Mouse (Mus musculus) CH12.LX (cell line): ENCODE results near the gene Slc6a11. TPM values are rescaled to one million over a fixed set of nuclear protein-coding genes. Genes with fewer than 3 reads are reported as not detected.

ENCODE experiments used
- DNase-seq: peaks from one replicate; pipeline ENCODE4 v3.0.0-alpha.2; 2013; ENCODE audit errors: extremely low read depth
- H3K27ac ChIP-seq: 2 replicates; pipeline ENCODE4 v1.5.1; 2012; ENCODE audit warnings: low read depth, mild to moderate bottlenecking, control low read depth, moderate library complexity; ENCODE audit not compliant: insufficient read depth
- H3K27me3 ChIP-seq: replicated peaks from 2 replicates; pipeline ENCODE3; 2012; ENCODE audit warnings: inconsistent platforms
- H3K36me3 ChIP-seq, 2 experiments: replicated peaks in 1 of 2; 2 replicates each; pipeline versions ENCODE3 to v1.6.1; 2012; ENCODE audit warnings: inconsistent platforms in 1 of 2, low read length in 1 of 2, mild to moderate bottlenecking in 1 of 2, mixed read lengths in 1 of 2, moderate library complexity in 1 of 2; ENCODE audit not compliant: control insufficient read depth in 1 of 2, insufficient read depth in 1 of 2
- H3K4me1 ChIP-seq, 2 experiments: 2 replicates each; pipeline ENCODE4 v1.6.1; 2012; ENCODE audit warnings: inconsistent platforms in 1 of 2, moderate library complexity in 1 of 2; ENCODE audit not compliant: insufficient read depth in 2 of 2, control insufficient read depth in 1 of 2
- H3K4me2 ChIP-seq: 2 replicates; pipeline ENCODE4 v1.6.1; 2012; ENCODE audit warnings: low read depth, mild to moderate bottlenecking, control low read depth; ENCODE audit not compliant: poor library complexity, insufficient read depth, severe bottlenecking
- H3K4me3 ChIP-seq, 3 experiments: fragments of 150-350 bp in 1 of 3; sonication (generic) in 1 of 3; replicated peaks in 1 of 3; 2 replicates each; pipeline versions ENCODE3 to v1.5.1; 2011 to 2012; ENCODE audit warnings: low read depth in 2 of 3, low read length in 2 of 3, mild to moderate bottlenecking in 2 of 3, moderate library complexity in 2 of 3, control low read depth in 1 of 3, improper control_type of control experiment in 1 of 3, inconsistent platforms in 1 of 3, mixed read lengths in 1 of 3; ENCODE audit not compliant: poor library complexity in 1 of 3
- H3K79me2 ChIP-seq: replicated peaks from 2 replicates; pipeline ENCODE4 v1.6.1; 2012; ENCODE audit warnings: mild to moderate bottlenecking, moderate library complexity; ENCODE audit not compliant: control insufficient read depth, poor library complexity, insufficient read depth, severe bottlenecking; ENCODE audit errors: extremely low read depth
- H3K9ac ChIP-seq: 2 replicates; pipeline ENCODE4 v1.6.1; 2012; ENCODE audit warnings: low read depth, mild to moderate bottlenecking, control low read depth, moderate library complexity; ENCODE audit not compliant: insufficient read depth
- H3K9me3 ChIP-seq: replicated peaks from 2 replicates; pipeline ENCODE3; 2012; ENCODE audit warnings: low read length, inconsistent platforms, mixed read lengths
- CHD1 ChIP-seq: IDR thresholded peaks from 2 replicates; pipeline ENCODE4 v1.6.1; 2012; ENCODE audit warnings: low read depth, low read length, improper control_type of control experiment, inconsistent platforms
- CHD2 ChIP-seq: IDR thresholded peaks from 2 replicates; pipeline ENCODE4 v1.6.1; 2011; ENCODE audit warnings: low read length, improper control_type of control experiment
- E2F4 ChIP-seq: IDR thresholded peaks from 2 replicates; pipeline ENCODE4 v1.6.1; 2011; ENCODE audit warnings: low read depth, low read length, improper control_type of control experiment; ENCODE audit not compliant: insufficient replicate concordance
- ELF1 ChIP-seq: IDR thresholded peaks from 2 replicates; pipeline ENCODE4 v1.6.1; 2014; ENCODE audit warnings: low read depth, mild to moderate bottlenecking, inconsistent platforms, low read length, improper control_type of control experiment
- ETS1 ChIP-seq: conservative IDR thresholded peaks from 2 replicates; pipeline ENCODE4 v1.6.1; 2012; ENCODE audit warnings: low read depth, mild to moderate bottlenecking, inconsistent platforms, low read length, improper control_type of control experiment, moderate library complexity
- IRF4 ChIP-seq: IDR thresholded peaks from 2 replicates; pipeline ENCODE4 v1.6.1; 2014; ENCODE audit warnings: low read depth, mild to moderate bottlenecking, inconsistent platforms, low read length, improper control_type of control experiment
- JUN ChIP-seq: IDR thresholded peaks from 2 replicates; pipeline ENCODE4 v1.6.1; 2011; ENCODE audit warnings: low read depth, mild to moderate bottlenecking, low read length, improper control_type of control experiment, moderate library complexity; ENCODE audit not compliant: insufficient read depth
- MAX ChIP-seq: IDR thresholded peaks from 2 replicates; pipeline ENCODE4 v1.6.1; 2011; ENCODE audit warnings: low read length, improper control_type of control experiment
- MEF2A ChIP-seq: IDR thresholded peaks from 2 replicates; pipeline ENCODE4 v1.6.1; 2014; ENCODE audit warnings: low read depth, mild to moderate bottlenecking, inconsistent platforms, low read length, improper control_type of control experiment, borderline replicate concordance
- NELFE ChIP-seq: IDR thresholded peaks from 2 replicates; pipeline ENCODE4 v1.6.1; 2011; ENCODE audit warnings: low read depth, low read length, improper control_type of control experiment
- NRF1 ChIP-seq: IDR thresholded peaks from 2 replicates; pipeline ENCODE4 v1.6.1; 2014; ENCODE audit warnings: low read depth, mild to moderate bottlenecking, inconsistent platforms, low read length, improper control_type of control experiment, moderate library complexity
- PAX5 ChIP-seq: IDR thresholded peaks from 2 replicates; pipeline ENCODE4 v1.6.1; 2012; ENCODE audit warnings: low read length, inconsistent platforms, mixed read lengths
- POLR2AphosphoS2 ChIP-seq: IDR thresholded peaks from 2 replicates; pipeline ENCODE4 v1.6.1; 2011; ENCODE audit warnings: low read depth, low read length, improper control_type of control experiment
- RAD21 ChIP-seq: IDR thresholded peaks from 2 replicates; pipeline ENCODE4 v1.6.1; 2011; ENCODE audit warnings: low read depth, mild to moderate bottlenecking, low read length, improper control_type of control experiment, moderate library complexity
- SMC3 ChIP-seq: IDR thresholded peaks from 2 replicates; pipeline ENCODE4 v1.6.1; 2011; ENCODE audit warnings: low read depth, low read length, improper control_type of control experiment
- UBTF ChIP-seq: IDR thresholded peaks from 2 replicates; pipeline ENCODE4 v1.6.1; 2012; ENCODE audit warnings: low read depth, mild to moderate bottlenecking, inconsistent platforms, low read length, improper control_type of control experiment, moderate library complexity
- USF1 ChIP-seq: IDR thresholded peaks from 2 replicates; pipeline ENCODE4 v1.6.1; 2014; ENCODE audit warnings: low read depth, mild to moderate bottlenecking, inconsistent platforms, low read length, improper control_type of control experiment
- ZC3H11A ChIP-seq: IDR thresholded peaks from 2 replicates; pipeline ENCODE4 v1.6.1; 2012; ENCODE audit warnings: low read depth, mild to moderate bottlenecking, inconsistent platforms, low read length, improper control_type of control experiment
- ZKSCAN1 ChIP-seq: IDR thresholded peaks from 2 replicates; pipeline ENCODE4 v1.6.1; 2012; ENCODE audit warnings: low read depth, inconsistent platforms, low read length, improper control_type of control experiment, borderline replicate concordance
- ZMIZ1 ChIP-seq: IDR thresholded peaks from 2 replicates; pipeline ENCODE4 v1.6.1; 2012; ENCODE audit warnings: low read depth, mild to moderate bottlenecking, inconsistent platforms, low read length, improper control_type of control experiment
- ZNF384 ChIP-seq: IDR thresholded peaks from 2 replicates; pipeline ENCODE4 v1.6.1; 2012; ENCODE audit warnings: low read depth, low read length, improper control_type of control experiment, inconsistent platforms
- dilution Hi-C: fragments of 300-500 bp; cut with MboI; formaldehyde crosslinking; loops from 2 replicates; pipeline ENCODE4 v1.14.3; 2020; ENCODE audit warnings: low sequenced_read_pairs; ENCODE audit not compliant: extremely low pct_unique_long_range_greater_than_20kb, extremely low pct_ligation_motif_present
- in situ Hi-C: fragments of 300-500 bp; cut with MboI; formaldehyde crosslinking; loops from 3 replicates; pipeline ENCODE4 v1.14.3; 2019; ENCODE audit warnings: low sequenced_read_pairs, low pct_ligation_motif_present, low pct_unique_long_range_greater_than_20kb, mixed read lengths
- polyA plus RNA-seq: library from polyadenylated mRNA; unstranded; fragments of >175 nt; gene quantifications from 2 replicates; pipeline ENCODE4 v1.2.1, GENCODE M21; 2012; ENCODE audit warnings: low read depth; ENCODE audit not compliant: insufficient read length
- total RNA-seq, 2 experiments: library from RNA; depleted of rRNA; stranded (reverse); fragments of 300-350 nt in 1 of 2; fragments of >200 nt in 1 of 2; gene quantifications; 2 replicates each; pipeline ENCODE4 v1.2.3; 2012 to 2014

The Slc6a11 gene
- total and polyA plus RNA-seq, 3 experiments = not detected

GRCm38 (mm10) chr6:114143544-114143943 is 12.5 kb downstream of the Slc6a11 start:
- no peaks in the 10 kb centered on the region for H3K4me1 ChIP-seq
- dilution Hi-C loops = no loop called here
- no peak overlapping the region for H3K4me2 ChIP-seq
- H3K9me3 ChIP-seq = peaks cover 8% of the 10 kb centered on the region
- H3K79me2 ChIP-seq = no peaks in the 10 kb centered on the region
- DNase-seq = no peak
- H3K4me3 ChIP-seq = no peak overlapping the region
- H3K9ac ChIP-seq = no peak overlapping the region
- no peak overlapping the region for H3K27ac ChIP-seq
- in situ Hi-C loops = no loop called here
- TF ChIP-seq JUN (no peak), SMC3 (no peak), CHD1 (no peak), UBTF (no peak), ZNF384 (no peak), PAX5 (no peak), NELFE (no peak), MEF2A (no peak), ETS1 (no peak), IRF4 (no peak), NRF1 (no peak), ZMIZ1 (no peak)
- H3K27me3 ChIP-seq = peaks cover 93% of the 10 kb centered on the region
- no peaks in the 10 kb centered on the region for H3K36me3 ChIP-seq

DNA sequence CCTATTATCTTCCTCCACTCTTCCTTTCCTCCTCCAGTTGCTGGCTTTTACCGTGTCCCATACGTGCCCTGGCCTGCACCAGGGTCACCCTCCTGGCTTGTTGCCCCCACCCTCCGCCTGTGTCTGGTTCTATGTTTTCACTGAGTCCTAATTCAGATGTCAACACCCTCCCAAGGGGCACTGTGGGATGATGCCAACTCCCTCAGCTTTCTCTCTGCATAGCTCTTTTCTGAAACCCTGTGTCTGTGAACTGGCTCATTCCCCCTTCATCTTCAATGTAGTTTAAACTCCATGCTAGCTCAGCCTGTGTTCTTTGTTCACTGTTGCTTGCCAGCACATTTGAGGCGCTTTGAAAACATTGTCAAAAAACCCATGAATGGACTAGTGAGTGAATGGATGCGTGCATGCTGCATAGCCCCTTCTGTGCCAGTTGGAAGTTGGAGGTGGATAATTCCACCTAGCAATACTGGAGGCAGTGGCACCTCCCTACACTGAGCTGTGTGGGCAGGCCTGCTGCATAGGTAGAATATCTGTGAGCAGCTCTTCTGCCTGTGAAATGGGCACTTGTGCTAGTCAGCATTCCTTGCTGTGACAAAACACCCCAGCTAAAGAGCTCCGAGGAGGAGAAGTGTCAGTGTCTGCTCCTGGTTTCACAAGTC is 13.5 kb downstream of the Slc6a11 start:
- Histone ChIP-seq H3K79me2 (no peaks in the 10 kb centered on the region), H3K9me3 (peaks cover 8% of the 10 kb centered on the region), H3K27me3 (peaks cover 94% of the 10 kb centered on the region), H3K27ac (no peak overlapping the region), H3K36me3 (no peaks in the 10 kb centered on the region), H3K4me2 (no peak overlapping the region)
- DNase-seq = no peak
- TF ChIP-seq ZC3H11A (no peak), ZMIZ1 (no peak), CHD2 (no peak), ELF1 (no peak), POLR2AphosphoS2 (no peak), RAD21 (no peak), MAX (no peak), ZKSCAN1 (no peak), NRF1 (no peak), E2F4 (no peak), PAX5 (no peak), USF1 (no peak)
- TF ChIP-seq, all 38 proteins: peak for 0
- in situ Hi-C loops = no loop called here
- no peak overlapping the region for H3K4me3 ChIP-seq
- dilution Hi-C loops = no loop called here
- H3K9ac ChIP-seq = no peak overlapping the region
- H3K4me1 ChIP-seq = no peaks in the 10 kb centered on the region
